In genomic region chr10:107050489-107050888, GRCm38 (mm10) we compare ENCODE assay signal across 19 mouse cellular contexts.
A peak's percentile ranks its signal among the peaks of the same experiment; 100 is the strongest.
DNase-seq lines count a peak whose midpoint lies in the region; ATAC-seq and TF ChIP-seq lines count a peak whose summit lies in the region.
"Had no signal": no experiment of that assay in that cellular context is flagged by ENCODE, and none has a peak within 500 bp of the region (broad histone marks: within the 10 kb centered on the region; RNA-seq: fewer than 3 reads in every experiment).

No protein-coding gene starts in this region.

- no peak overlapping the region for H3K4me2 ChIP-seq in lung, postnatal 0 days (replicated peaks; ENCODE audit: low read depth, low read length)

- H3K9ac ChIP-seq in lung, postnatal 0 days (replicated peaks; ENCODE audit: low read depth), result no peak overlapping the region

- no peak for TF ChIP-seq CTCF in lung, postnatal 0 days (IDR thresholded peaks at IDR 0.05)

- WGBS in lung, postnatal 0 days, result 38% methylated on average over 2 of the region's 2 CpGs

- no peaks in the 10 kb centered on the region for H3K27me3 ChIP-seq in lung, postnatal 0 days (replicated peaks; ENCODE audit: insufficient read depth, low read length)
- H3K27me3 ChIP-seq: CH12.LX, Patski had no signal

- peak; percentile 32 for DNase-seq in lung, postnatal 0 days (ENCODE audit: low spot score)
- no peak for DNase-seq in lung, postnatal 10 days
- DNase-seq in lung, postnatal 25 days (ENCODE audit: low spot score), result peak; percentile 2
- no peak for DNase-seq in lung, postnatal 4 days
- DNase-seq: adrenal gland, adult 2 months; adrenal gland, adult 8-10 months; adrenal gland, postnatal 10 days; adrenal gland, postnatal 14 days; adrenal gland, postnatal 25 days; adrenal gland, postnatal 36 days; B cell, adult 2 months; cerebellum, adult 11 months; cerebellum, adult 11-12 months; cerebellum, adult 18-20 months had no signal

- H3K36me3 ChIP-seq in lung, postnatal 0 days (ENCODE audit: insufficient read depth, low read length), result no peaks in the 10 kb centered on the region
- H3K36me3 ChIP-seq: G1E had no signal

- H3K4me1 ChIP-seq in lung, postnatal 0 days (ENCODE audit: insufficient read depth, low read depth, low read length), result no peaks in the 10 kb centered on the region

- no peak overlapping the region for H3K27ac ChIP-seq in lung, postnatal 0 days (ENCODE audit: low read length)

- H3K9me3 ChIP-seq in lung, postnatal 0 days (ENCODE audit: low read length), result no peaks in the 10 kb centered on the region
- H3K9me3 ChIP-seq: G1E had no signal

- peak; percentile 78; the same call in 1 of the 2 replicates for ATAC-seq in lung, postnatal 0 days
- ATAC-seq: activated CD4-positive, CD25-positive, alpha-beta regulatory T cell, adult 4 months; CD4-positive, CD25-positive, alpha-beta regulatory T cell, adult 4 months; Patski had no signal

- no peak overlapping the region for H3K4me3 ChIP-seq in lung, postnatal 0 days (ENCODE audit: low read depth, low read length)

- peak; percentile 69 for TF ChIP-seq EP300 in lung, postnatal 0 days (IDR thresholded peaks at IDR 0.05)

Comparison
In these comparisons a context has a peak if more than half of its experiments do, and no peak if none do; other contexts are left out.
1. DNase-seq: peak in lung, postnatal 0 days (single experiment) and lung, postnatal 25 days (single experiment); none in lung, postnatal 10 days (single experiment) and lung, postnatal 4 days (0 of 2).